Mouse (Mus musculus) liver, embryonic 16.5 days (tissue): Measurements from ENCODE around the gene Sult4a1. TPM values are rescaled to one million over a fixed set of nuclear protein-coding genes. Genes with fewer than 3 reads are reported as not detected.

ENCODE experiments used
- ATAC-seq: fragments of 200-750 bp; cut with Nextera tagmentation; 2 replicates; pipeline ENCODE4 v1.8.0; 2017; ENCODE audit warnings: low read depth, mild to moderate bottlenecking, moderate number of reproducible peaks, moderate library complexity
- H3K27ac ChIP-seq: fragments of 300-500 bp; sonication (generic); 2 replicates; pipeline ENCODE4 v1.5.1; 2014; ENCODE audit warnings: mild to moderate bottlenecking, low read length
- H3K27me3 ChIP-seq: fragments of 300-500 bp; sonication (generic); 2 replicates; pipeline ENCODE4 v1.6.1; 2014; ENCODE audit warnings: low read depth, low read length, mixed read lengths; ENCODE audit not compliant: control insufficient read depth, insufficient read depth
- H3K36me3 ChIP-seq: fragments of 300-500 bp; sonication (generic); 2 replicates; pipeline ENCODE4 v1.6.1; 2014; ENCODE audit warnings: mild to moderate bottlenecking; ENCODE audit not compliant: control insufficient read depth, insufficient read depth
- H3K4me1 ChIP-seq: fragments of 300-500 bp; sonication (generic); 2 replicates; pipeline ENCODE4 v1.6.1; 2014; ENCODE audit warnings: low read depth, low read length, mixed read lengths; ENCODE audit not compliant: control insufficient read depth
- H3K4me2 ChIP-seq: fragments of 300-500 bp; sonication (generic); 2 replicates; pipeline ENCODE4 v1.6.1; 2014; ENCODE audit warnings: low read depth, low read length, mixed read lengths
- H3K4me3 ChIP-seq: fragments of 300-500 bp; sonication (generic); 2 replicates; pipeline ENCODE4 v1.5.1; 2014; ENCODE audit warnings: low read depth, mild to moderate bottlenecking, low read length
- H3K9ac ChIP-seq: fragments of 300-500 bp; sonication (generic); 2 replicates; pipeline ENCODE4 v1.6.1; 2014; ENCODE audit warnings: low read depth, low read length
- H3K9me3 ChIP-seq: fragments of 300-500 bp; sonication (generic); replicated peaks from 2 replicates; pipeline ENCODE4 v1.6.1; 2016; ENCODE audit warnings: low read length; ENCODE audit not compliant: control insufficient read depth
- WGBS: fragments of 180-500 bp; shearing (Covaris S2); extraction: QIAGEN DNeasy Blood & Tissue Kit; methylation state at CpG from one replicate; pipeline ENCODE4 v1.1.7; 2014; ENCODE audit not compliant: insufficient replicate concordance; 5-methylcytosine and 5-hydroxymethylcytosine counted together
- polyA plus RNA-seq: library from polyadenylated mRNA; unstranded; fragments of >200 nt; fragmentation: Nextera tagmentation; extraction: Ambion mirVana; gene quantifications from 2 replicates; pipeline ENCODE4 v1.2.1, GENCODE M21; 2015

Sult4a1 gene
- polyA plus RNA-seq, 1 experiment from 2014 or later, result 0.11 TPM

GRCm38 (mm10) chr15:84131096-84131786 lies 25.7 kb upstream of the Sult4a1 start:
- Histone ChIP-seq H3K4me2 (no peak overlapping the region), H3K36me3 (no peaks in the 10 kb centered on the region), H3K9ac (no peak overlapping the region), H3K9me3 (no peaks in the 10 kb centered on the region), H3K4me3 (no peak overlapping the region), H3K27ac (no peak overlapping the region), H3K4me1 (no peaks in the 10 kb centered on the region), H3K27me3 (no peaks in the 10 kb centered on the region)
- ATAC-seq, result peak; percentile 50
- 43% methylated on average over 16 of the region's 16 CpGs for WGBS

GRCm38 (mm10) chr15:84126871-84127270 lies 21.3 kb upstream of the Sult4a1 start:
- no peaks in the 10 kb centered on the region for H3K9me3 ChIP-seq
- no peak overlapping the region for H3K4me3 ChIP-seq
- WGBS, result 15% methylated on average over 5 of the region's 5 CpGs
- no peaks in the 10 kb centered on the region for H3K4me1 ChIP-seq
- no peak overlapping the region for H3K27ac ChIP-seq
- H3K36me3 ChIP-seq, result no peaks in the 10 kb centered on the region
- no peak overlapping the region for H3K4me2 ChIP-seq
- ATAC-seq, result 0 out of 2 replicates have a peak, but pooled peaks have one; percentile 25
- no peaks in the 10 kb centered on the region for H3K27me3 ChIP-seq
- no peak overlapping the region for H3K9ac ChIP-seq

GRCm38 (mm10) chr15:84126447-84126846 lies 20.9 kb upstream of the Sult4a1 start:
- Histone ChIP-seq H3K4me3 (no peak overlapping the region), H3K4me2 (no peak overlapping the region), H3K4me1 (no peaks in the 10 kb centered on the region), H3K27ac (no peak overlapping the region), H3K9me3 (no peaks in the 10 kb centered on the region), H3K27me3 (no peaks in the 10 kb centered on the region), H3K9ac (no peak overlapping the region), H3K36me3 (no peaks in the 10 kb centered on the region)
- ATAC-seq, result no peak
- WGBS, result 15% methylated on average over 4 of the region's 4 CpGs

- H3K27ac ChIP-seq, result no peak overlapping the region
- 59% methylated on average over 7 of the region's 7 CpGs for WGBS
- no peaks in the 10 kb centered on the region for H3K9me3 ChIP-seq
- no peaks in the 10 kb centered on the region for H3K36me3 ChIP-seq
- no peak overlapping the region for H3K4me2 ChIP-seq
- no peak overlapping the region for H3K4me3 ChIP-seq
- H3K27me3 ChIP-seq, result no peaks in the 10 kb centered on the region
- peak; percentile 33; the same call in 1 of the 2 replicates for ATAC-seq
- H3K9ac ChIP-seq, result no peak overlapping the region
- H3K4me1 ChIP-seq, result no peaks in the 10 kb centered on the region
Measured at GRCm38 (mm10) chr15:84124086-84124485, 18.5 kb upstream of the Sult4a1 start.

- ATAC-seq, result no peak
- Histone ChIP-seq H3K9ac (no peak within 1 kb of the TSS), H3K4me2 (no peak within 1 kb of the TSS), H3K9me3 (no peaks in the 10 kb centered on the region), H3K27ac (no peak within 1 kb of the TSS), H3K36me3 (no peaks in the 10 kb centered on the region), H3K27me3 (no peaks in the 10 kb centered on the region), H3K4me3 (no peak within 1 kb of the TSS), H3K4me1 (no peaks in the 10 kb centered on the region)
- WGBS, result 54% methylated on average over 8 of the region's 8 CpGs
Measured at GRCm38 (mm10) chr15:84123075-84123474, 17.5 kb upstream of the Sult4a1 start, which contains the start of gene Pnpla5. Gene Pnpla5, minus strand, starts transcription at chr15:84123175.

- Histone ChIP-seq H3K4me3 (no peak overlapping the region), H3K9ac (no peak overlapping the region), H3K4me2 (no peak overlapping the region), H3K36me3 (no peaks in the 10 kb centered on the region), H3K27me3 (no peaks in the 10 kb centered on the region), H3K9me3 (no peaks in the 10 kb centered on the region), H3K4me1 (no peaks in the 10 kb centered on the region), H3K27ac (no peak overlapping the region)
- no peak; the same call in 1 of the 2 replicates for ATAC-seq
- WGBS, result 54% methylated on average over 7 of the region's 7 CpGs
Measured at GRCm38 (mm10) chr15:84121036-84121435, 15.5 kb upstream of the Sult4a1 start.

GRCm38 (mm10) chr15:84120612-84121011 lies 15.1 kb upstream of the Sult4a1 start:
- Histone ChIP-seq H3K27me3 (no peaks in the 10 kb centered on the region), H3K9ac (no peak overlapping the region), H3K4me3 (no peak overlapping the region), H3K9me3 (no peaks in the 10 kb centered on the region), H3K27ac (no peak overlapping the region), H3K36me3 (no peaks in the 10 kb centered on the region), H3K4me2 (no peak overlapping the region), H3K4me1 (no peaks in the 10 kb centered on the region)
- WGBS, result 19% methylated on average over 6 of the region's 6 CpGs
- ATAC-seq, result no peak

GRCm38 (mm10) chr15:84116466-84116865 lies 10.9 kb upstream of the Sult4a1 start:
- H3K27me3 ChIP-seq, result no peaks in the 10 kb centered on the region
- ATAC-seq, result no peak
- H3K9me3 ChIP-seq, result no peaks in the 10 kb centered on the region
- no peak overlapping the region for H3K4me2 ChIP-seq
- 63% methylated on average over 1 of the region's 1 CpGs for WGBS
- no peak overlapping the region for H3K27ac ChIP-seq
- H3K4me1 ChIP-seq, result no peaks in the 10 kb centered on the region
- no peak overlapping the region for H3K4me3 ChIP-seq
- no peaks in the 10 kb centered on the region for H3K36me3 ChIP-seq
- no peak overlapping the region for H3K9ac ChIP-seq

GRCm38 (mm10) chr15:84115727-84116126 lies 10.2 kb upstream of the Sult4a1 start:
- Histone ChIP-seq H3K9ac (no peak overlapping the region), H3K4me1 (no peaks in the 10 kb centered on the region), H3K4me2 (no peak overlapping the region), H3K27me3 (no peaks in the 10 kb centered on the region), H3K9me3 (no peaks in the 10 kb centered on the region), H3K4me3 (no peak overlapping the region), H3K27ac (no peak overlapping the region), H3K36me3 (no peaks in the 10 kb centered on the region)
- WGBS, result 44% methylated on average over 5 of the region's 5 CpGs
- no peak for ATAC-seq
